Mouse (Mus musculus) liver, postnatal 0 days (tissue): Measurements from ENCODE around the gene Arhgef17. TPM values are rescaled to one million over a fixed set of nuclear protein-coding genes. Genes with fewer than 3 reads are reported as not detected.
A peak's percentile ranks its signal among the peaks of the same experiment; 100 is the strongest.
"Not testable (repeated sequence)": the region's sequence is repeated elsewhere in the genome, so short reads cannot be mapped to it uniquely, and the experiment has no call there.

Experiments
- ATAC-seq: fragments of 200-750 bp; cut with Nextera tagmentation; 2 replicates; pipeline ENCODE4 v1.8.0; 2017; ENCODE audit warnings: mild to moderate bottlenecking, moderate library complexity
- DNase-seq: peaks from one replicate; pipeline ENCODE4 v3.0.0-alpha.2; 2016
- H3K27ac ChIP-seq: fragments of 300-500 bp; sonication (generic); 2 replicates; pipeline ENCODE4 v1.5.1; 2014; ENCODE audit warnings: antibody characterized with exemption, moderate library complexity, mild to moderate bottlenecking, low read depth
- H3K27me3 ChIP-seq: fragments of 300-500 bp; sonication (generic); 2 replicates; pipeline ENCODE4 v1.6.1; 2014; ENCODE audit warnings: low read length, control low read depth, mixed read lengths; ENCODE audit not compliant: insufficient read depth
- H3K36me3 ChIP-seq: fragments of 300-500 bp; sonication (generic); replicated peaks from 2 replicates; pipeline ENCODE4 v1.6.1; 2014; ENCODE audit warnings: mild to moderate bottlenecking, control low read depth, low read length, moderate library complexity, mixed read lengths; ENCODE audit not compliant: insufficient read depth
- H3K4me1 ChIP-seq: fragments of 300-500 bp; sonication (generic); 2 replicates; pipeline ENCODE4 v1.6.1; 2014; ENCODE audit warnings: antibody characterized with exemption, mild to moderate bottlenecking, control low read depth; ENCODE audit not compliant: insufficient read depth
- H3K4me2 ChIP-seq: fragments of 300-500 bp; sonication (generic); 2 replicates; pipeline ENCODE4 v1.6.1; 2014; ENCODE audit warnings: low read depth, mild to moderate bottlenecking, low read length, moderate library complexity, mixed read lengths
- H3K4me3 ChIP-seq: fragments of 300-500 bp; sonication (generic); 2 replicates; pipeline ENCODE4 v1.5.1; 2014; ENCODE audit warnings: low read depth, low read length
- H3K9ac ChIP-seq: fragments of 300-500 bp; sonication (generic); replicated peaks from 2 replicates; pipeline ENCODE4 v1.6.1; 2014; ENCODE audit warnings: mild to moderate bottlenecking, moderate library complexity
- H3K9me3 ChIP-seq: fragments of 300-500 bp; sonication (generic); 2 replicates; pipeline ENCODE4 v1.6.1; 2016; ENCODE audit warnings: mild to moderate bottlenecking, control low read depth, low read length, mixed read lengths
- CTCF ChIP-seq: sonication (generic); IDR thresholded peaks from 2 replicates; pipeline ENCODE4 v1.5.1; 2016; ENCODE audit warnings: antibody characterized with exemption, low read depth
- EP300 ChIP-seq: IDR thresholded peaks from 2 replicates; pipeline ENCODE4 v1.6.1; 2016; ENCODE audit warnings: antibody characterized with exemption, low read depth, mild to moderate bottlenecking
- WGBS: fragments of 180-500 bp; shearing (Covaris S2); extraction: QIAGEN DNeasy Blood & Tissue Kit; methylation state at CpG from one replicate; pipeline ENCODE4 v1.1.7; 2014; ENCODE audit not compliant: insufficient replicate concordance; 5-methylcytosine and 5-hydroxymethylcytosine counted together
- polyA plus RNA-seq: library from polyadenylated mRNA; unstranded; fragments of >200 nt; fragmentation: Nextera tagmentation; extraction: Ambion mirVana; gene quantifications from 2 replicates; pipeline ENCODE4 v1.2.1, GENCODE M21; 2015

Arhgef17 gene
- polyA plus RNA-seq, 1 experiment from 2014 or later, result 0.35 TPM

GRCm38 (mm10) chr7:100853396-100853795 lies 78.5 kb downstream of the Arhgef17 start:
- Histone ChIP-seq H3K27ac (peak overlapping the region; percentile 96), H3K4me1 (peaks cover 54% of the 10 kb centered on the region)
- ATAC-seq, result no peak

GRCm38 (mm10) chr7:100851481-100852356 lies 80.2 kb downstream of the Arhgef17 start:
- Histone ChIP-seq H3K27ac (peak overlapping the region; percentile 51), H3K9ac (peak overlapping the region; percentile 38; the same call in 1 of the 2 replicates), H3K4me1 (peaks cover 43% of the 10 kb centered on the region), H3K4me2 (no peak overlapping the region), H3K27me3 (no peaks in the 10 kb centered on the region), H3K9me3 (no peaks in the 10 kb centered on the region), H3K4me3 (no peak overlapping the region), H3K36me3 (peaks cover 40% of the 10 kb centered on the region)
- ATAC-seq, result no peak
- no peak for DNase-seq
- 79% methylated on average over 9 of the region's 9 CpGs for WGBS
- no peak for TF ChIP-seq CTCF
- no peak for TF ChIP-seq EP300

More at GRCm38 (mm10) chr7:100853396-100853795, 78.5 kb downstream of the Arhgef17 start:
- Histone ChIP-seq H3K36me3 (peaks cover 34% of the 10 kb centered on the region), H3K9ac (0 out of 2 replicates have a peak overlapping the region, but pooled peaks have one; percentile 60), H3K27me3 (no peaks in the 10 kb centered on the region), H3K4me3 (no peak overlapping the region), H3K9me3 (no peaks in the 10 kb centered on the region), H3K4me2 (peak overlapping the region; percentile 47; the same call in 1 of the 2 replicates)
- DNase-seq, result no peak
- WGBS, result 54% methylated on average over 3 of the region's 3 CpGs
- no peak for TF ChIP-seq CTCF
- no peak for TF ChIP-seq EP300

- Histone ChIP-seq H3K27me3 (no peaks in the 10 kb centered on the region), H3K36me3 (peaks cover 40% of the 10 kb centered on the region), H3K9ac (no peak overlapping the region), H3K4me3 (no peak overlapping the region), H3K4me1 (peaks cover 47% of the 10 kb centered on the region), H3K4me2 (no peak overlapping the region), H3K27ac (no peak overlapping the region), H3K9me3 (no peaks in the 10 kb centered on the region)
- ATAC-seq (no peak), DNase-seq (no peak)
- 96% methylated on average over 2 of the region's 2 CpGs for WGBS
- TF ChIP-seq EP300 (no peak), CTCF (no peak)
These were observed 82.4 kb downstream of the Arhgef17 start for GRCm38 (mm10) chr7:100849508-100849907.

- DNase-seq (peak; percentile 85), ATAC-seq (no peak)
- H3K36me3 ChIP-seq, result peaks cover 40% of the 10 kb centered on the region
These were observed 83.2 kb downstream of the Arhgef17 start for GRCm38 (mm10) chr7:100848744-100849143.

GRCm38 (mm10) chr7:100847131-100847530 lies 84.8 kb downstream of the Arhgef17 start:
- Histone ChIP-seq H3K27ac (0 out of 2 replicates have a peak overlapping the region, but pooled peaks have one; percentile 16), H3K4me1 (peaks cover 40% of the 10 kb centered on the region)
- 88% methylated on average over 6 of the region's 6 CpGs for WGBS

More at GRCm38 (mm10) chr7:100848744-100849143, 83.2 kb downstream of the Arhgef17 start:
- H3K9ac ChIP-seq, result no peak overlapping the region
- WGBS, result 53% methylated on average over 6 of the region's 6 CpGs
- no peak overlapping the region for H3K4me2 ChIP-seq
- no peak overlapping the region for H3K27ac ChIP-seq
- no peaks in the 10 kb centered on the region for H3K27me3 ChIP-seq
- TF ChIP-seq EP300 (no peak), CTCF (peak; percentile 90)
- peaks cover 47% of the 10 kb centered on the region for H3K4me1 ChIP-seq
- H3K9me3 ChIP-seq, result no peaks in the 10 kb centered on the region
- no peak overlapping the region for H3K4me3 ChIP-seq

DNA sequence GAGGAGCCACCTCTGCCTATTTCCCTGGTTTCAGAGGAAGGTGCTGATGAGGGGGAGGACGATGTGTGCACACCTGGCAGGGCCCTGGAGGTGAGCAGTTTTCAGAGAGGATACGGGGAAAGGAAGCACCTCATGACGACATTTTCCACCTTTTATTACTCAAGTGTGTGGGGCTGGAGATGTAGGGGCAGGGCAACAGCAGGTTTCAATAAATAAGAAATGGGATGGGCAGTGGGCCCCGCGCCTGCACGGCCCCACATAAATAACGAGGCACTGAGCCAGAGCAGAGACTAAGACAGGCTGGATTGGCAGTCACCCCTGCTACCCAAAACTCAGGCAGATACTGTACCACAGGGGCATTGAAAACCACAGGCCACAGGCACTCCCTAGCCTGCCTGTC lies 85.9 kb downstream of the Arhgef17 start:
- not testable (repeated sequence) for H3K4me2 ChIP-seq, ATAC-seq, H3K27me3 ChIP-seq, H3K9me3 ChIP-seq, H3K9ac ChIP-seq, H3K4me3 ChIP-seq
- 48% methylated on average over 7 of the region's 7 CpGs for WGBS
- H3K36me3 ChIP-seq, result peaks cover 37% of the 10 kb centered on the region
- DNase-seq, result peak; percentile 15
- H3K4me1 ChIP-seq, result peaks cover 36% of the 10 kb centered on the region
- peak overlapping the region; percentile 99 for H3K27ac ChIP-seq

More at GRCm38 (mm10) chr7:100847131-100847530, 84.8 kb downstream of the Arhgef17 start:
- H3K9me3 ChIP-seq, result no peaks in the 10 kb centered on the region
- no peak overlapping the region for H3K4me2 ChIP-seq
- H3K9ac ChIP-seq, result no peak overlapping the region
- H3K4me3 ChIP-seq, result no peak overlapping the region
- peaks cover 40% of the 10 kb centered on the region for H3K36me3 ChIP-seq
- H3K27me3 ChIP-seq, result no peaks in the 10 kb centered on the region
- TF ChIP-seq CTCF (no peak), EP300 (no peak)
- peak; percentile 16 for DNase-seq
- ATAC-seq, result no peak
